Mouse (Mus musculus): Measurements from ENCODE around the gene Olfr558.

- TF ChIP-seq MYC (IDR thresholded peaks at IDR 0.05; ENCODE audit: low read depth, low read length) (no peak), ETS1 (conservative IDR thresholded peaks at IDR 0.05; ENCODE audit: low read depth, low read length) (no peak), MAX (IDR thresholded peaks at IDR 0.05; ENCODE audit: low read length) (no peak), ZMIZ1 (IDR thresholded peaks at IDR 0.05; ENCODE audit: low read depth, low read length) (no peak), CTCF (conservative IDR thresholded peaks at IDR 0.05 in 1 of 2, IDR thresholded peaks at IDR 0.05 in 1 of 2; ENCODE audit: low read depth in 2 of 2, low read length in 2 of 2) (no peak), EP300 (IDR thresholded peaks at IDR 0.05; ENCODE audit: low read length) (no peak), TCF12 (IDR thresholded peaks at IDR 0.05; ENCODE audit: low read depth, low read length) (no peak), USF2 (conservative IDR thresholded peaks at IDR 0.05; ENCODE audit: low read depth, low read length) (no peak), SMC3 (IDR thresholded peaks at IDR 0.05; ENCODE audit: low read depth, low read length) (no peak), POLR2A (IDR thresholded peaks at IDR 0.05; ENCODE audit: low read depth, low read length) (no peak), MXI1 (IDR thresholded peaks at IDR 0.05; ENCODE audit: low read depth, low read length) (no peak), GABPA (IDR thresholded peaks at IDR 0.05; ENCODE audit: insufficient replicate concordance, low read depth, low read length) (no peak), ZKSCAN1 (IDR thresholded peaks at IDR 0.05; ENCODE audit: borderline replicate concordance, low read depth, low read length) (no peak), JUND (conservative IDR thresholded peaks at IDR 0.05; ENCODE audit: low read depth, low read length) (no peak)
Observed at GRCm38 (mm10) chr7:102733793-102734192, 31.8 kb downstream of the Olfr558 start.
